Mouse (Mus musculus) heart, postnatal 14 days (tissue): ENCODE measurements around the gene Gucy2c. TPM values are rescaled to one million over a fixed set of nuclear protein-coding genes. Genes with fewer than 3 reads are reported as not detected.
A peak's percentile ranks its signal among the peaks of the same experiment; 100 is the strongest.

Source experiments
- DNase-seq, 2 experiments: peaks; one replicate each; pipeline ENCODE4 v3.0.0; 2021 to 2022
- intact Hi-C: fragments of 180-260 bp; cut with DNase I; formaldehyde crosslinking; loops from one replicate; pipeline ENCODE4 v1.15.1; 2025
- long read RNA-seq, 2 experiments: library from polyadenylated mRNA; stranded (forward); transcript quantifications; one replicate each; pipeline ENCODE4 v2.0.0; 2021
- total RNA-seq, 2 experiments: library from RNA; stranded (reverse); gene quantifications; 2 replicates each; pipeline ENCODE4 v1.2.3; 2021

Gucy2c gene
- not detected for total RNA-seq
- long read RNA-seq, experiment 1: 0 reads
- long read RNA-seq, experiment 2: 0 reads

DNA sequence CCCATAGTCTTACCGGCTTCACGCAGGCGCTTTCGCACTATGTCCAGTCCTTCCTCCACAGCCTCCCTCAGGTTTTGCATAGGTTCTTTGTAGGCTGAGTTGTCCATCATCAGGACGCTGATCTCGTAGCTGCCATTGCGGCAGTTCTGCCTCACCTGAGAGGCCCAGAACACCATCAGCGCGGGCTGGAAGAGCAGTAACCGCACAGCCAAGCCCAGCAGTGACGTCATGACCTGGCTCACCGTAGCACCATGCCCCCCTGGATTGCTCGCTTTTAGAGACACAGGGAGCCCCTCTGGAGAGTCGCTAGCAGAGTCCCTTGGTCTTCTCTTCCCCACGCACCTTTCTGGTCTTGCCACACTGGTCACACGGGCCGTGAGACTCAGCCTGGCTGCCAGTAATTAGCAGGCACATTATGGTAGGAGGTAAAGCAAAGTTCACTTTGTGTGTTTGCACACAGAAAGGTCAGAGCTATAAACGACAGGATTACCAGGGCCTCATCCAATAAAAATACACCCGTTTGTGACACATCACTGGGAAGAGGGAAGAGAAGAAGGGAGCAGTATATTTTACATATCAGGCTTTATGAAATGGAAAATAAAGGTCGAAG lies at the start of gene Gucy2c:
Gene Gucy2c (minus strand): TSS at position 389 of the 610 bp plus-strand sequence.
- intact Hi-C loops: no loop called here
- DNase-seq: no peak

DNA sequence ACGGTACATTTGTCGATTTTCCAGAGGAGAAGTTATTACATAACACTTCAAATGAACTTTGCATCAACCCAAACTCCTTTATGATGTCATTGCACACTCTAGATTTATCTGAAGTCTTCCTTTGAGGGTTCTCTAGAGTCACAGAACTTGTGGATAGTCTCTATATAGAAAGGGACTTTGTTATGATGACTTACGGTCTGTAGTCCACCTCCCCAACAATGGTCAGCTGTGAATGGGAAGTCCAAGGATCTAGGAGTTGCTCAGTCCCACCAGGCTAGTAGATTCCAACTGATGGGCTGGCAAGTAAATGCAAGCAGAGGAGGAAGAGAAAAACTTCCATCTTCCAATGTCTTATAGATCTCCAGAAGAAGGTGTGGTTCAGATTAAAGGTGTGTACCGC lies 47.1 kb upstream of the Gucy2c start:
- intact Hi-C loops: loop anchor here (10.0 kb wide), 1 partner anchor 916 kb away; no protein-coding TSS in a partner anchor
- DNase-seq: no peak

DNA sequence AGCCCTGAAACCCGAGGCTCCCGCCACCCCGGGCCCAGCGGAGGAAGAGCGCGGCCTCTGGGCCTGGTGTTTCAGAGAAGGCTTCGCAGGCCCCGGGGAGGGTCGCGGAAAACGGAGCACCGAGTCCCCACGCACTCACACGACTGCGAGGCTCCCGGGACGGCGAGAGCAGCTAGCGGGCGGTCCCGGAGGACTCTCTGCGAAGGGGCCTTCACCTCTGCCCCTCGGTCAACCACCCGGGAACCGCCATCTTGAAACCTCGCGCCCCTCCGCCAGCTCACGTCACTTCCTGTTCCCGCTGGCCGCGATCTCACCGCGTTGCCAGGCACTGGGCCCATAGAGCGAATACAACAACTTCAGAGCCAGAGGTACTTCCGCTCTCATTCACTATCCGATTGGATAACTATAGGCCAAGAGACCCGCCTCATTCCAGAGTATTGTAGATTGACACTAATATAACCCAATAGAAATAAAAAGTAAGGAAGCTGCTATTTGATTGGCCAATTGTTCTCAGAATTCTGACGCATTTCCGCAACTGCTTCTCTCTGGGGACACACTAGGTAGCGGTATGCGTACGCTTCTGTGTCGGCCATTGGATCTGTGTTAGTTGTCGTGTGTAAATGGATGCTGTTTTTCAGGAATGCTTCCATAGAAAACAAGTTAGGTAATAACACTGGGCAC lies 46.5 kb upstream of the Gucy2c start, which contains the start of gene Wbp11:
Gene Wbp11 (minus strand): TSS at position 353 of the 681 bp plus-strand sequence.
- intact Hi-C loops: loop anchor here (10.0 kb wide), 1 partner anchor 917 kb away; no protein-coding TSS in a partner anchor
- DNase-seq: peak; percentile 94 to 97

DNA sequence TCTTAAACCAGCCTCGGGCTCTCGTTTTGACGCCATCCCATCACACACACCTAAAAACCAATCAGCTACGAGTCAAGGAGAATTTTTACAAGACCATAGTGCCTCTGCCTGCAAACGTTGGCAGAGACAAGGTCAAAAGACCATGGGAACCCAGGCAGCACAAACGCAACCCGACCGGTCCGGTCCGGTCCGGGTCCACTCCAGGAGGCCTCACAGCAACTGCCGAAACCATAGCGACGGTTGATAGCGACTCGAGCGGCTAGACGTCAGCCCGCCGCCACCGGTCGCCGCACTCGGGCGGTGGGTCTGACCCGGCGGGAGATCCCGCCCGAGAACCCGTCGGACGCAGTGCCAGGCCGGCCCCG lies 45.9 kb upstream of the Gucy2c start, which contains the start of gene BC049715:
Gene BC049715 (plus strand): TSS at position 111 of the 365 bp plus-strand sequence.
- DNase-seq: no peak
- intact Hi-C loops: loop anchor here (10.0 kb wide), 1 partner anchor 917 kb away; no protein-coding TSS in a partner anchor

DNA sequence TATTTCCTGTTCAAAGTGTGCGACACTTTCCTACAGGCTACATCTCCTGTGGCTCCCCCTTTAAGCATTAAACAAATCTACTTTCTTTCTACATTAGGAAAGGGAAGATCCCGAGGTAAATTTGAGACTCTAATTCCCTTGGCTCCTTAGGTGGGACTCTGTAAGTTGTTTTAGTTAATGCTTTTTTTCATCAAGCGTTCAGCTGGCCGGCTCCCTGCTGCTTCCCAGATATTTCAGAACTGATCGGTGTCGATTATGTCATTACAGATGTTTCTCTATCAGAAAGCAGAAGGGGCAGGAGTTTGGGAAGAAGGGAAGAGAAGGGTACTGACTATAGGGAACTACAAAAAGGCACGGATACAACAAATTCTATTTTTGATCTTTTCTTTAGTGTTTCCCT lies 45.6 kb upstream of the Gucy2c start:
- DNase-seq: no peak
- intact Hi-C loops: loop anchor here (10.0 kb wide), 1 partner anchor 918 kb away; no protein-coding TSS in a partner anchor

DNA sequence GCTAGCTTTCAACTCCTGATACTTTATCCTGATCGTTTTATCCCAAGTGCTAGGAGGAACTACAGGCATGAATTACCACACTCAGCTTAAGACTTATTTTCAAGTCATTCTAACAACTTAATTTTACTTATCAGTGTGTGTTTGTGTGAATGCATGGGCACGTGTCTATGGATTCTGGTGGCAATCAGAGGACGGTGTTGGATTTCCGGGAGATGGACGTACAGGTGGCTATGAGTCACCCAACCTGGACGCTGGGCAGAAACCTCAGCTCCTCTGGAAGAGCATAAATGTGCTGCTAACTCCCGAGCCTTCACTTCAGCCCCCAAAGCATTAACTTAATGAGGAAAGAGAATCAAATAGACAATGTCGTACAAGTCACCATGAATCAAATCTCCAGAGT lies 43.4 kb upstream of the Gucy2c start:
- no peak for DNase-seq
- intact Hi-C loops: loop anchor here (10.0 kb wide), 1 partner anchor 920 kb away; no protein-coding TSS in a partner anchor

DNA sequence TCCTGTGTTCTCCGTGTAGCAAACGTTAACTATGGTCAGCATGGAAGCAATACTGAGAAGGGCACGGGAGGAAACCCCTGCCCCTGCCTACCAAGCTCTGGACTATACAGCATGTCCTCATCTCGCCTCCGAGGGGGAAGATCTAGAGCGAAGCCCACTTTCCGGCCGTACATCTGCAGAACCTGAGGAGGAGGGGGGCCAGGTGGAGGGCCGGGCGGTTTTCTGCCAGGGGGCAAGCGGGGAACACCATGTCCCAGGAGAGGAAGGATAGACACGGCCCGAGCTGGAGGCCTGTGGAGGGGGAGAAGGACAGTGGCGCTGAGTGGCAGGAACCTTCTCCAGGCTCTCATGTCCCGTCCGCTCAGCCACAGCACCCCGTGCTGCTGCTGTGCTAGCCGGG lies 39.5 kb upstream of the Gucy2c start:
- DNase-seq: no peak
- intact Hi-C loops: loop anchor here (10.0 kb wide), 1 partner anchor 924 kb away; no protein-coding TSS in a partner anchor

DNA sequence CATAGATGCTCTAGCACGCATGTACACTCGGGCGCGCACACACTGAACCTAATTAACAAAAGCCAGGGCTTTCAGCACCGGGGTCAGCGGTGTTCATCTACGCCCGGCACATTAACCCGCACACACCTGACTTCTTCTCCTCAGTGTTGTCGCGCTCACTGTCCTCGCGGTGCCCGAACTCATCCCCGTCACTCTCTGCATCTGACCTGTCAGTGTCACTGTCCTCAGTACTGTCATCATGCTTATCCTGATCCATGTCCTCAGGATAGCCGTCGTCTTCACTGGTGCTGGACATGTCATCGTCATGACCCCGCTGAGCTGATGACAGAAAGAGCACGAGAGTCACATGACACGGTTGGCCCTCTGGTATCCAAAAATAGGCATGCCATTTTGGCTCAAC lies 38.8 kb upstream of the Gucy2c start:
- no peak for DNase-seq
- intact Hi-C loops: loop anchor here (10.0 kb wide), 1 partner anchor 924 kb away; no protein-coding TSS in a partner anchor

DNA sequence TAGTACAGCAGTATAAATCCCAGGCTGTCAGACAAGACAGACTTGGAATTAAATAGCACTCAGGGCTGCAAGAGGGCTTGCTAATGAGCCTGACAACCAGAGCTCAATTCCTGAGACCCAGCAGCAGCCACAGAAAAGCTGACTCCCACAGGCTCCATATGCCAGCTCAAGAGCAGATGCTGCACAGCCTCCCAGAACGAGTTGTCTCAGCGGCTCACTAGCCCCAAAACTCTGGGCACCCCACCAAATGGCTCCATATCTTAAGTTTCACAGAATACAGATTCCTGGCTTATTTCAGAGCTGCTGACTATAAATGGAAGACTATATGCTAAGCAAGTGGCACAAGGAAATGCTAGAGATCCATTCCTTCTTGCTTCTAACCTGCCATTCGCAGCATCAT lies 36.0 kb upstream of the Gucy2c start:
- intact Hi-C loops: no loop called here
- DNase-seq: no peak

DNA sequence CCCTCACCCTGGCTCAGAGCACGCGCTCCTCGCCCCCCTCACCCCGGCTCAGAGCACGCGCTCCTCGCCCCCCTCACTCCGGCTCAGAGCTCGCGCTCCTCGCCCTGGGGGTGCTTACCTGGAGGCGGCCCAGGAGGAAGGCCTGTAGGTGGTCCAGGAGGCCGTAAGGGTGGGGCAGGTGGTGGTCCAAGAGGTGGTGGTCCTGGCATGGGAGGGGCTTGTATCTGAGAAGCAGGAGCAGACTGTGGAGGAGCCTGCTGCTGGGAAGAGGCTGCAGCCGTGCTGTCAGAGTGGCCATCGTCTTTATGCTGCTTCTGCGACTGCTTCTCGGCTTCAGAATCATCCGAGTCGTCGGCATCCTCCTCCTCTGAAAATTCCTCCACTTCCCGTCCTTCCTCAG lies 35.3 kb upstream of the Gucy2c start:
- intact Hi-C loops: no loop called here

DNA sequence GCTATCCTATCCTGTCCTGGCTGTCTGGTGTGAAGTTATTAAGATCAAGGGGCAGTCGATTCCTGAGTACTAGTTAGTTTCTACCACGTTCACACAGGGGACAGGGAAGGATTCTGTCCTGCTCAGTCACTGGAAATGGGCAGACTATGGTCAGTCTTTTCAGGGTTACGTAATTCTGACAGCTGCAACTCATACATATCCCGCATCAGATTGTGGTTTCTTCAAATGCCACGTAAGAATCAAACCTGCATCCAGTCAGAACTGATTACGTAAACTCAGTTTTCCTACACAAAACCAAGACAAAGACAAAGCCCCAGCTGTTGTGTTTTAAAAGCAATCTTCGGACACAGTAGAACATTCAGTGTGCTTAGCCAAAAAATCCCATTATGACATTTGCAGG lies 33.8 kb upstream of the Gucy2c start:
- intact Hi-C loops: no loop called here
- no peak for DNase-seq

More for the DNA sequence above, 35.3 kb upstream of the Gucy2c start:
- DNase-seq: no peak

DNA sequence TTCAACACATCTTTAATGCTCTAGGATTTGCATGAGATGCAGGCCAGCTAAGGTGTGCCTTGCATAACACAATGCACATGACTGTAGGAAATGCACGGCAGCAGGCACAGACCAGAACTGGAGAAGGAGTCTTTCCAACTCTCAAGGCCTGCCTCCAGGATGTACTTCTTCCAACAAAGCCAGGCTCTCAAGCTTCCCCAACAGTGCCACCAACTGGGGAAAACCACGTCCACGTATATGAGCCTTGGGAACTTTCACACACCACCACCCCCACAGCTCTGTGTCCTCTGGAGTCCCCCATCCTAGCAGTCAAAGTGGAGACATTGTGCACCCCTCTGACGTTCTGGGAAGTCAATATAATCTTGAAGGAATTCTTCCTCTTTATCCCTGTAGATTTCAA lies 31.6 kb upstream of the Gucy2c start:
- intact Hi-C loops: no loop called here
- peak in 1 of 2 experiments; percentile 32 for DNase-seq

DNA sequence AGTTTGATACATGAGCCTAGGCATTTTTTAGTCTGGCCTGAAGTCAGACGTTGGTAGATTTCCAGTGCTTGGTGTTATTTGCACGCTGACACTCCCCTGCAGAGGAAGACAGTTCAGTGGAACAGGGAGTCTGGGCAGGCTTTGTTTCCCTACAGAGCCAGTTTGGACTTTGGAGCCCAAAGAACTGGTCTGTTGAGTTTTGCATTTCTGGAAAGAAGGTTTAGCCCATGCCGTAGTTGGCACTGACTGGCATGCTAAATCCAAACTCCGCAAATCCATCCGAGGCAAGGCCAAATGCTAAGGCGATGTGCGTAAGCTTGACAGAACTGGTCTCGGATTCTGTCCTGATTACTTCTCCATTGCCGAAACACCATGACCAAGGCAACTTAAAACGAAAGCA lies 29.6 kb upstream of the Gucy2c start:
- DNase-seq: no peak
- intact Hi-C loops: no loop called here

DNA sequence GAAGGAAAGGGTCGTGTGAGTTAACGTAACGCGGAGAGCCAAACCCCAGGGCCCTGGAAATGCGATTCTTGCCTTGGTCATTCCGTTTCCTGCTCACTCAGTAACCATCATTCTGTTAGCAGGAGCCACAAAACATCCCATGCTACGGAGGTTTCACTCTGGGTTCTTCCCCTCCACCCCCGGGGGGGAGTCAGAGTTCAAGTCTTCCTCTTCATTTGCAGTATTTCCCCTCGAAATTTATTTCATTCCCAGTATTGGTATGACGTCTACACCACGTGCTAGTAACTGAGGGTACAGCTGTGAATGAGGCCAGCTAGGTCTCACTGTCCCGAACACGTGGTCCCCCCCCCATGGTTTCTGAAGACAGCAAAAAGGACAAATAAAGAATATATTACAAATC lies 28.1 kb upstream of the Gucy2c start:
- DNase-seq: no peak
- intact Hi-C loops: no loop called here

DNA sequence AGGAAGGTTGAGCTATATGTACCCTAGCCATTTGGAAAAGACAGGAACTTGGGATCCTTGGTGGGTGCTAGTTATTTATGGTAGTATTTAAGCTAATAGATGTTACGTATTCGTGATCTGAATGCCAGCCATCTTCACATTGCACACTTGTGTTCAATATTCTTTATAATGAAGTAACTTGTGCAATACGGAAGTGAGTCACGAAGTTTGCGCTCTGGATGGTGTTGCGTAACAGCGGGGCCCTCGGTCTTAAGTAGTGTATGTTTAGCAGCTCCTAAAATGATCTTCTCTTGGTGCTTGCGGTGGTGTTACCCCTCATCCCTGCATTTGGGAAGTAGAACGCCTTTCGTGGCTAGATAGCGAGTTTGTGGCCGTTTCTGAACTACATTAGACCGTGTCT lies 27.5 kb upstream of the Gucy2c start:
- intact Hi-C loops: no loop called here
- peak in 1 of 2 experiments; percentile 43 for DNase-seq

DNA sequence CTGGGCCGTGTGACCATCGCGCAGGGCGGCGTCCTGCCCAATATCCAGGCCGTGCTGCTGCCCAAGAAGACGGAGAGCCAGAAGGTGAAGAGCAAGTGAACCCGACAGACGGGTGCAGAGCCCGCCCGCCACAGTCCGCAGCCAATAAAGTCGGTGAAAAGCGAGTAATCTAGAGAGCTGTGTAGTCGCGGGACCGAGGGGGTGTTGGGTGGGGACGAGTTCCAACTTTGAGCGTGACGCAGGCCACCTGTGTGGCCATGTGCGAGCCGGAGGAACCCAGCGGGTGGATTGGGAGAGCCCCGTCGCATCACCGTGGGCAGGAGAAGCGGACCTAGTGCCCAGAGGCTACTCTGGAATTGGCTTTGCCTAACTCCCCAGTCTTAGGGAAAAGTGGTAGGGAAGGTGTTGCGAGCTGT lies 27.1 kb upstream of the Gucy2c start:
- intact Hi-C loops: no loop called here
- peak in 1 of 2 experiments; percentile 43 for DNase-seq

DNA sequence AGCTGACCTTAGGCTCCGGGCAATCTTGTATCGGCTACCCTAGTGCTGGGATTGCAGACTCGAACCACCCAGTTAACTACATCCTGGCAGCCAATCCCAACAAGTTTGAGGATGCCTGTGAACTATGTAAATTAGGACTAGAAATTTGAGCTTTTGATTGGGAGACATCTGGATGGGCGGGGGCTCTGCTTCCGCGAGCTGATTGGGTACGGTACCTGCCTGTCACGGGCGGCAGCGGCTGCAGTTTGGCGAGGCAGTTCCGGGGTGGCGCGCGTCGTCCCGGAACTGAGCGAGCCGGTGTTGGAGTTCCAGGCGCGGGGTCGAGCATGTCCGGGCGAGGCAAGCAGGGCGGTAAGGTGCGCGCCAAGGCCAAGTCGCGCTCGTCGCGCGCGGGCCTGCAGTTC lies 26.5 kb upstream of the Gucy2c start, which contains the start of gene H2afj:
Gene H2afj (plus strand): TSS at position 231 of the 404 bp plus-strand sequence.
- DNase-seq: peak; percentile 99
- intact Hi-C loops: no loop called here

DNA sequence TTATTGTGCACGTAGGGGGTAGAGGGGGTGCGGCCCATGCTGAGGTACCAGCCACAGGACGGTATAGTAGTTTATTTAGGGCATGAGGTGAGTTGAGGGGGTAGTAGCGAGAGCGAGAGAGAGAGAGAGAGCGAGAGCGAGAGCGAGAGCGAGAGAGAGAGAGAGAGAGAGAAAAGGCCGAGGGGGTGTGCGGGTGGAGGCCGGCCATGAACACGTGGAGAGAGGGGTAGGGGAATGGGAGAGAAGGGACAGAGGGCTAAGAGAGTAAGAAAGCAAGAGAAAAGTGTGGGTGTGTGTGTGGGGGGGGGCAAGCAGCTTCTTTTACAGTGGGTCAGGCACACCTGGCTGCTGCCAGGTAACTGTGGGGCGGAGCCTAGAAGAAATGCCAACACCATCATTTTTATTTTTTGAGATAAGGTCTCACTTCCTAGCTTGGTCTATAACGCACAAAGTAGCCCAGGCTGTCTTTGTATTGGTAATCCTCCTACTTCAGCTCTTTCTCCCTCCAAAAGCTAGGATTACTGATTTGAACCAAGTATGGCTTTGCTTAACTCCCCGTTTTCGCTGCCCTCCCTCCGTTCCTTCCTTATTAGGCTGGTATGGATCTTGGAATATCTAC lies 25.9 kb upstream of the Gucy2c start:
- DNase-seq: no peak
- intact Hi-C loops: no loop called here

DNA sequence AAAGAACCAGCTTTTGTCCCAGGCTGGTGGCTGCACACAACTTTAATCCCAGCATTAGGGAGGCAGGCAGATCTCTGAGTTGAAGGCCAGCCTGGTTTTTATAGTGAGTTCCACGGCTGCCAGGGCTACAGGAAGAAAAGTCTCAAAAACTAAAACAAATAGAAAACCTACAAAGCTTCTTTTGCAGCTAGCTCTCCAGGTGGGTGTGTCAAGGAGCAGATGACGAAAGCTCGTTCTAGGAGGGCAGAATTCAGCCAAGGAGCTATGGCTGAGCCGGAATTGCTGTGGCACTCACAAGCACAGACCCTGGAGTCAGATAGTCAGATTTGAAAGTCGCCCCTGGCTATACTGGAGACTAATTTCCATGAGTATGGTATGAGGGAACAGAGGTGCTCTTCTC lies 25.3 kb upstream of the Gucy2c start:
- no peak for DNase-seq
- intact Hi-C loops: no loop called here

DNA sequence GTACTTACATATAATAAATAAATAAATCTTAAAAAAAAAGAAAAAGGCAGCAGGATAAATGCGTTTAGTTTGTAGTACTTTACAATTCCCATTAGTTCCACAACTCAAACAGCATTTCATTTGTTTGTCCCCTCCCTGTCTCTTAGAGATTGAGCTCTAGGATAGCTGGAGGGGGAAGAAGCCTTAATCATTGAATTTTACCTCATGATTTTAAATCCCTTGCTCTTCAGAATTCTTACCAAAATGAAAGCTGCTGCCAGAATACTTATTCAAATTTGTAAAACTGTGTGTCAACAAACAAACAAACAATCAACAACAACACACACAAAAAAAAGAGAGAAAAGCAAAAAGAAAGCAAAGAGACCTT lies 23.8 kb upstream of the Gucy2c start:
- intact Hi-C loops: loop anchor here (2.0 kb wide), 1 partner anchor 25 kb away; no protein-coding TSS in a partner anchor

More for the DNA sequence above, 23.8 kb upstream of the Gucy2c start:
- DNase-seq: no peak
